Mouse (Mus musculus): Measurements from ENCODE around the gene Hsph1. TPM values are rescaled to one million over a fixed set of nuclear protein-coding genes. Genes with fewer than 3 reads are reported as not detected.

The Hsph1 gene
- total RNA-seq, 2 experiments from 2014 or later: 23.0 to 28.5 TPM

GRCm38 (mm10) chr5:149642783-149643509 is 6.8 kb upstream of the Hsph1 start:
- no peak for DNase-seq
- intact Hi-C loops (cut with DNase I): no loop called here

- no peak for DNase-seq
- intact Hi-C loops (cut with DNase I): no loop called here
These were observed 6.2 kb upstream of the Hsph1 start for GRCm38 (mm10) chr5:149642366-149642765.

- intact Hi-C loops (cut with DNase I): no loop called here
These were observed 5.2 kb upstream of the Hsph1 start for GRCm38 (mm10) chr5:149641277-149641892.

GRCm38 (mm10) chr5:149637306-149637705 is 1.1 kb upstream of the Hsph1 start:
- intact Hi-C loops (cut with DNase I): no loop called here
- DNase-seq: no peak

More at GRCm38 (mm10) chr5:149641277-149641892, 5.2 kb upstream of the Hsph1 start:
- no peak for DNase-seq

- intact Hi-C loops (cut with DNase I): no loop called here
These were observed 620 bp downstream of the Hsph1 start for GRCm38 (mm10) chr5:149635556-149635955.

GRCm38 (mm10) chr5:149634409-149635035 is 1.7 kb downstream of the Hsph1 start:
- no peak for DNase-seq
- intact Hi-C loops (cut with DNase I): no loop called here

More at GRCm38 (mm10) chr5:149635556-149635955, 620 bp downstream of the Hsph1 start:
- peak in 1 of 2 experiments; percentile 30 for DNase-seq

- intact Hi-C loops (cut with DNase I): no loop called here
- no peak for DNase-seq
These were observed 10.6 kb downstream of the Hsph1 start for GRCm38 (mm10) chr5:149625547-149625946.

GRCm38 (mm10) chr5:149623815-149624675 is 12.1 kb downstream of the Hsph1 start:
- intact Hi-C loops (cut with DNase I): no loop called here

DNA sequence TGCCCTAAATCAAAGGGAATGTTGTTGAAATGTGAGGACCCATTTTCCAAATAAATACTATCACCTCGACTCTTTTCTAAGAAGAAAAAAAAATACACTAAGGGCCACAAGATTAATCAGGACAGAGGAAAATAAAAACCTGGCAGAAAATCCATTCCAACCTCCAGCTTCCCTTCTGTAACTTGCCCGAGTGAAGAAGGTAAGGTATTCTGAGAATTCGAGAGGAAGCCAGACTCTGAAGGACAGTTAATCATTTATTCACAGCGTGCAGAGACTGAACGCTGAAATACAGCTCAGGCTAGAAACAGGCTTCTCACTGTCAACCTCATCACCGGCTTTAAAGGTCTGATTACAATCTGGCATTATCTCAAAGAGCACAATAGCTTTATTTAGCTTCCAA is 13.5 kb downstream of the Hsph1 start:
- intact Hi-C loops (cut with DNase I): no loop called here
- DNase-seq: no peak

More at GRCm38 (mm10) chr5:149623815-149624675, 12.1 kb downstream of the Hsph1 start:
- no peak for DNase-seq

DNA sequence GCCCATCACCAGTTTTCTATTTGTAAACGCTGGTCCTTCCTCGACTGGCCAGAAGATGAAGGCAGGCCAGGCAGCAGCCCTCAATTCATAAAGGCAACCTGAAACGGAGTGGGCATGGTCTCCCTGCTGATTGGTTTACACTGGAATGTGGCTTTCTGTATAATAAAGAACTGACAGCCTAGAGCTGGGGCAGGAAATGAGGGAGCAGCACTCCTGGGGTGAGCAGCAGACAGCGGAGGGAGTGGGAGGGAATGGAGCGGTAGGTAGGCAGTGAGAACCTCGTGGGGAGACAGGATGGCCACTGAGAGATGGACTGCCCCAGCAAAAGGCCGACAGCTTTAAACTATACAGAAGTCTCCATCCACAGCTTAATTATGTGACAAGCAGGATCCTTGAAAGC is 14.0 kb downstream of the Hsph1 start:
- DNase-seq: no peak
- intact Hi-C loops (cut with DNase I): no loop called here

- intact Hi-C loops (cut with DNase I): no loop called here
- DNase-seq: no peak
These were observed 18.3 kb downstream of the Hsph1 start for GRCm38 (mm10) chr5:149617776-149618425.

GRCm38 (mm10) chr5:149616817-149617216 is 19.4 kb downstream of the Hsph1 start:
- no peak for DNase-seq
- intact Hi-C loops (cut with DNase I): no loop called here

- DNase-seq: no peak
- intact Hi-C loops (cut with DNase I): no loop called here
These were observed 20.0 kb downstream of the Hsph1 start for GRCm38 (mm10) chr5:149616138-149616537.

GRCm38 (mm10) chr5:149612740-149613139 is 23.4 kb downstream of the Hsph1 start:
- DNase-seq: peak in 1 of 2 experiments; percentile 14
- intact Hi-C loops (cut with DNase I): no loop called here

DNA sequence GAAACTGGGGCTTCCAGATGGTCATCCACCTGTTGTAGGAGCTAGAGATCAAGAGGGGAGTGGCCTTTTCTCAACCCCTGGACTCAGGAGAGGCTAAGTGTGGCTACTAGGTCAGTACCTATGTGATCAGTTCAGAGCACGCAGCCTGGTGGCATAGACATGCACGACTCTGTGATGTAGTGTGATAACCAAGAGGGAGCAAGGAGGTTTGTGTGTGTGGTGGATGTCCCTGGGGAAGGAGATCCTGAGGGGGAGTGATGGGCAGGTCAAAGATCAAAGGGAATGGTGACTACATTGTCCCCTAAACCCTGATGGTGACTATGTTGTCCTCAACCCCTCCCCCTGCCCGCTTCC is 24.0 kb downstream of the Hsph1 start:
- no peak for DNase-seq
- intact Hi-C loops (cut with DNase I): no loop called here

DNA sequence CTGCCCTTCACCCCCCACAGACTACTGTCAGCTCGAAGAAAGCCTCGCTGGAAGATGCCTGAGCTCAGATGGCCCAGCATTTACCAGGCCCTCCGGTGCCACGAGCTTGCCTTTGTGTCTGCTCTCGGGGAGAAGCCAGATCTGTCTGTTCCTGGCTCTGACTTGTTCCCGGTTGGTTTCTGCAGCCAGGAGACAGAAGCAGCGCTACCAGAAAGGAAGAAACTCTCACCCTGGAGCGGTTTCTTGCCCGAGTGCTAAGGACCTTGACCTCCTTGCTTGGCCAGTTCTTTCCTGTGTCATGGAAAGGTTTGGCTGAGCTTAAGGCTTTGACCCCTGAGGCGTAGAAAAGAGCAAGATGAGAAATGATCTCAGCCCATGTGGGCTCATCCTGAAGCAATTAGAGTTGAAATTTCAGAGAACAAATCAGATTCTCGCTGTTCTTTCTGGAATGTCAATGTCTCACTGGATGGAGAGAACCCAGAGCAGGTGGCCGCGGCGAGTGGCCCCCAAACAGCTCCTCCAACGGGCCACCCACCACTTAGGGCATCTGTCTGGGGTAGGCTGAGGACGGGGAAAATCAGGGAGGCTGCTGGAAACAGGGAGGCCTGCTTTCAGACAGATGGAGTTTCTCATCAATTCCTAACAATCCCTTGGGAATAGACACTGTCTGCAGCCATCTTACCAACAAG is 24.6 kb downstream of the Hsph1 start:
- peak in 1 of 2 experiments; percentile 4 for DNase-seq
- intact Hi-C loops (cut with DNase I): no loop called here

- intact Hi-C loops (cut with DNase I): no loop called here
- DNase-seq: no peak
These were observed 29.0 kb downstream of the Hsph1 start for GRCm38 (mm10) chr5:149607083-149607720.

- no peak for DNase-seq
- intact Hi-C loops (cut with DNase I): no loop called here
These were observed 32.9 kb downstream of the Hsph1 start for GRCm38 (mm10) chr5:149603241-149603640.

DNA sequence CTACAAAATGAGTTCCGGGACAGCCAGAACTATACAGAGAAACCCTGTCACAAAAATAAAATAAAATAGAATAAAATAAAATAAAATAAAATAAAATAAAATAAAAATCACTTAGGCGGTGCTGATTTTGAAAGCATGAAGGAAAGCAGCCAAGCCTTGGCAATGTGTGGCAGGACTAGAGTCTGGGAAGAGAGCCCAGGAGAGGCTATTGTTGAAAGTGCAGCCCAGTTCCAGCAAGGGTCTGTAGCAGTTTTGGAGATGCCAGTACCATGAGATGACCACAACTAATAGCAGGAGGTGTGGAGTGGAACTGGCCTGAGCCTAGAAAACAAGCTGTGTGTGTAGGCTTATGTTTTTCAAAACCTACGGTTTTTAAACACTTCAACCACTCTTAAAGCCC is 34.2 kb downstream of the Hsph1 start:
- no peak for DNase-seq
- intact Hi-C loops (cut with DNase I): no loop called here
